Mouse (Mus musculus) forebrain, embryonic 13.5 days (tissue): ENCODE data around the gene Cyp4f18. TPM values are rescaled to one million over a fixed set of nuclear protein-coding genes. Genes with fewer than 3 reads are reported as not detected.
A peak's percentile ranks its signal among the peaks of the same experiment; 100 is the strongest.

ENCODE experiments used
- ATAC-seq: fragments of 200-750 bp; cut with Nextera tagmentation; 2 replicates; pipeline ENCODE4 v1.8.0; 2017
- H3K27ac ChIP-seq: fragments of 300-500 bp; sonication (generic); 2 replicates; pipeline ENCODE4 v1.5.1; 2015; ENCODE audit warnings: inconsistent platforms, mild to moderate bottlenecking, moderate library complexity
- H3K27me3 ChIP-seq: fragments of 300-500 bp; sonication (generic); 2 replicates; pipeline ENCODE4 v1.6.1; 2015; ENCODE audit warnings: mild to moderate bottlenecking, inconsistent platforms
- H3K36me3 ChIP-seq: fragments of 300-500 bp; sonication (generic); 2 replicates; pipeline ENCODE4 v1.6.1; 2015; ENCODE audit warnings: mild to moderate bottlenecking, inconsistent platforms; ENCODE audit not compliant: poor library complexity, severe bottlenecking
- H3K4me1 ChIP-seq: fragments of 300-500 bp; sonication (generic); 2 replicates; pipeline ENCODE4 v1.6.1; 2015; ENCODE audit warnings: inconsistent platforms
- H3K4me2 ChIP-seq: fragments of 300-500 bp; sonication (generic); 2 replicates; pipeline ENCODE4 v1.6.1; 2015; ENCODE audit warnings: inconsistent platforms, mild to moderate bottlenecking, moderate library complexity
- H3K4me3 ChIP-seq: fragments of 300-500 bp; sonication (generic); 2 replicates; pipeline ENCODE4 v1.5.1; 2015; ENCODE audit warnings: mild to moderate bottlenecking, inconsistent platforms
- H3K9ac ChIP-seq: fragments of 300-500 bp; sonication (generic); 2 replicates; pipeline ENCODE4 v1.6.1; 2015; ENCODE audit warnings: mild to moderate bottlenecking, inconsistent platforms
- H3K9me3 ChIP-seq: fragments of 300-500 bp; sonication (generic); replicated peaks from 2 replicates; pipeline ENCODE4 v1.6.1; 2016; ENCODE audit warnings: inconsistent platforms
- WGBS: fragments of 180-500 bp; shearing (Covaris S2); methylation state at CpG from one replicate; pipeline ENCODE4 v1.1.7; 2015; 5-methylcytosine and 5-hydroxymethylcytosine counted together
- polyA plus RNA-seq: library from polyadenylated mRNA; unstranded; fragments of >200 nt; fragmentation: Nextera tagmentation; extraction: Ambion mirVana; gene quantifications from 2 replicates; pipeline ENCODE4 v1.2.1, GENCODE M21; 2015

Cyp4f18 gene
- polyA plus RNA-seq, 1 experiment from 2014 or later: 0.84 TPM

DNA sequence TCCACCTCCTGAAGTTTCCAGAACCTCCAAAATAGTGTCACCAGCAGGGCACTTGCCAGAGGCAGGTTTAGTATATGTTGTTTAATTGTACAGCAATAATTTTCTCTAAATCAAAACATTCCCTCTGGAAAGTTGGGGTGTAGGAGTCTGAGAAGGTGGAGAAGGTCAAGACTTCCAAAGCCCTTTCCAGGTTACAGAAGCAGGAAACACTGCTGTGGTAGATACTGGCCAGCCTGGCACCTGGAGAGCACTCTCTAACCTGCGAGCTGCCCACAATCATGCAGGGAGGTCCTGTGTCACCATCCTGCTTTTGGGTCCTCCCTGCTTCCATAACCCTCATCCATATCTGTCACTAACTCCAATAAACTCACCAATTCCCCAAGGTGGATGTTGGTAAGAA is 2.7 kb downstream of the Cyp4f18 start:
- Histone ChIP-seq H3K4me3 (no peak overlapping the region), H3K9ac (no peak overlapping the region), H3K4me2 (no peak overlapping the region), H3K36me3 (no peaks in the 10 kb centered on the region), H3K4me1 (no peaks in the 10 kb centered on the region), H3K27ac (no peak overlapping the region), H3K9me3 (no peaks in the 10 kb centered on the region), H3K27me3 (no peaks in the 10 kb centered on the region; the same call in 1 of the 2 replicates)
- 86% methylated on average over 1 of the region's 1 CpGs for WGBS
- no peak for ATAC-seq

DNA sequence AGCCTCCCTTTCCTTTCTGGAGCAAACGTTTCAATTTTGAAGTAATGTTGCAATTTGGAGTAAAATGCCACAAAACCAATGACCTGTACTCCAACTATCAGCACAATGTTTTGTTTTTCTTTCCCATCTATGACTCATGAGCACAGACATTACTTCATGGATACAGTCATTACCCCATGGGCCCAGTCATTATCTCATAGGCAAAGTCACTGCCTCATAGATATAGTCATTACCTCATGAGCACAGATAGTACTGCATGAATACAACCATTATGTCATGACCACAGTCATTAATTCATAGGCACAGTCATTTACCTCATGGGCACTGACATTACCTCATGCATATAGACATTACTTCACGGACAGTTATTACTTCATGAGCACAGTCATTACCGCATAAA is 3.5 kb downstream of the Cyp4f18 start:
- ATAC-seq: no peak
- WGBS: 81% methylated on average over 3 of the region's 3 CpGs
- Histone ChIP-seq H3K9ac (no peak overlapping the region), H3K9me3 (no peaks in the 10 kb centered on the region), H3K4me3 (no peak overlapping the region), H3K27me3 (no peaks in the 10 kb centered on the region; the same call in 1 of the 2 replicates), H3K4me2 (no peak overlapping the region), H3K36me3 (no peaks in the 10 kb centered on the region), H3K4me1 (no peaks in the 10 kb centered on the region), H3K27ac (no peak overlapping the region)

DNA sequence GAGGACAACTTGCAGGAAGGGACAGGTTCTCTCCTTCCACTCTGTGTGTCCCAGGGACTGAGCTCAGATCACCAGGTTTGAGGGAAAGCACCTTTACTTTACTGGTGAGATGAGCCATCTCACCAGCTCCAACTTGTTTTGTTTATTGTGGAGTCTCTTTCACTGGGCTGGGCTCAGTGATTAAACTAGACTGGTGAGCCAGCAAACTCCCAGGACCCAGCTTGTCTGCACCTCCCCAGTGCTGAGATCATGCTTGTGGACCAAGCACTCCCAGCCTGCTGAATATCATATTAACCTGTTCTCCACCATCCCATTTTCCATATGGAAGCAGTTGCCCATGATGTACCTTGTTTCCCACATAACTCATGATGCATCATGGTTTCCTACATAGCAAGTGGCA is 6.5 kb downstream of the Cyp4f18 start:
- no peak overlapping the region for H3K4me2 ChIP-seq
- no peaks in the 10 kb centered on the region for H3K36me3 ChIP-seq
- no peaks in the 10 kb centered on the region for H3K9me3 ChIP-seq
- H3K9ac ChIP-seq: no peak overlapping the region
- no peaks in the 10 kb centered on the region for H3K4me1 ChIP-seq
- ATAC-seq: no peak
- no peak overlapping the region for H3K4me3 ChIP-seq
- no peak overlapping the region for H3K27ac ChIP-seq
- H3K27me3 ChIP-seq: no peaks in the 10 kb centered on the region

DNA sequence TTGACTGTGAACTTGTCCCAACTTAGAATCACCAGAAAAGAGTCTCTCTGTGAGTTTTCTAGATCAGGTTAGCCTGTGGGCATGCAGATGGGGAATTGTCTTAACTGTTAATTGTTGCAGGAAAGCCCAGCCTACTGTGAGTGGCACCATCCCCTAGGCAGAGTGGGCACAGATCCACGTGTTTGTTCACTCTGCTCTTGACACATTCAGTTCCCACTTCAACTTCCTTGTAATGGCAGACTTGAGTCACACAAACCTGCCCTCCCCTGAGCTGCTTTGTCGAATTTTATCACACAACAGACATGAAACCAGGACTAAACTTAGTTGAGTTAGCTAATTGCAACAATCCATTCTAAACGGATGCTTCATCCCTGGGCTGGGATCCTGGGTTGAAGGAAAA is 9.2 kb downstream of the Cyp4f18 start:
- Histone ChIP-seq H3K27me3 (no peaks in the 10 kb centered on the region), H3K4me2 (no peak overlapping the region), H3K4me3 (no peak overlapping the region), H3K9ac (no peak overlapping the region), H3K27ac (no peak overlapping the region), H3K36me3 (no peaks in the 10 kb centered on the region), H3K9me3 (no peaks in the 10 kb centered on the region), H3K4me1 (no peaks in the 10 kb centered on the region)
- 72% methylated on average over 3 of the region's 3 CpGs for WGBS
- no peak for ATAC-seq

DNA sequence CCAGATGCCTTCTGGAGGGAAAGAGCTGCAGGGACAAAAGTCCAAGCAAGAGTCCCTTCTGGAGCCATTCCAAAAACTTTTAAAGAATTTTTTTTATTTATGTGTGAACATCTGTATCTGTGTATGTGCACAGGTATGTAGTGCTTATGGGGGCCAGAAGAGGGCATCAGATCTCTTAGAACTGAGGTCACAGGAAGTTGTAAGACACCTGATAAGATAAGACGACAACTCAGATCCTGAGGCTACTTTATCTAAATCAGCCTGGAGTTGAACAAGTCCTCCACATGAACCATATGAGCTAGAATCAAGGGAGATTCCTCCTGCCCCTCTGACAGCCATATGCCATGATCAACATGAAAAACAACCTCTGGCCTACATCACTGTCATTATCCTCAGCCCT is 10.0 kb downstream of the Cyp4f18 start:
- no peak for ATAC-seq
- Histone ChIP-seq H3K9me3 (no peaks in the 10 kb centered on the region), H3K4me2 (no peak overlapping the region), H3K27ac (no peak overlapping the region), H3K4me1 (no peaks in the 10 kb centered on the region), H3K36me3 (no peaks in the 10 kb centered on the region), H3K27me3 (no peaks in the 10 kb centered on the region), H3K9ac (no peak overlapping the region), H3K4me3 (no peak overlapping the region)
- 90% methylated on average over 1 of the region's 1 CpGs for WGBS

DNA sequence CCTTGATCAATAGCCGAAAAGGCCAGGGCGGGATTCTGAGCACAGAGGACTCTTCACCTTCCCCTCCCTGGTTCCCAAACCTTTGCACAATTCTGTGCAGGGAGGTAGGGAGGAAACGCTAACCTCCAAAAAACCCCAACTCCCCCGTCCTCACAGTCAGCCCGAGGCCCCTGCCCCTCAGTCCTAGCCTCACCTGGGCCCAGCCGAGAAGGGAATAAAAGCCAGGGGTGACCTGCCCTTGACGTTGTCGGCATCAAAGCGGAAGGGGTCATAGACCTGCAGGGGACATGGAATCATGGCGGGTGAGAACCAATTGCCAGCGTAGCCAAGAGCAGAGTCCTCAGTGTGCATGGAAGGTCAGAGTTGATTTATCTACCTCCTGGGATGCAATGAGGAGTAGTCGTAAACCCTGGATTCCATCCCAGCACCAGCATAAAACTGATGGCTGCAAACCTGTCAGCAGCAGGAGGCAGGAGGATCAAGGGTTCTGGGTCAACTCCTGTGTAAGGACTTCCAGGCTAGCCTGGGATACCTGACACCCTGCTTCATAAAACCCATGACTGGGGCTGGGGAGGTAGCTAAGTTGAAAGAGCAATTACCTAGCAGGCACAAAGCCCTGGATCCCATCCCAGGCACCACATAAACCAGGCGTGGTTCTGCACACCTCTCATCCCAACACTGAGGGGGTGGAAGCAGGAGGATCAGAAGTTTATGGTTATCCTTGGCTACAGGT is 20.4 kb downstream of the Cyp4f18 start:
- Histone ChIP-seq H3K4me3 (peak overlapping the region; percentile 45), H3K4me1 (no peaks in the 10 kb centered on the region), H3K4me2 (peak overlapping the region; percentile 65), H3K9ac (peak overlapping the region; percentile 68), H3K27me3 (no peaks in the 10 kb centered on the region), H3K36me3 (no peaks in the 10 kb centered on the region), H3K9me3 (no peaks in the 10 kb centered on the region), H3K27ac (no peak overlapping the region)
- no peak for ATAC-seq
- WGBS: 60% methylated on average over 13 of the region's 13 CpGs

DNA sequence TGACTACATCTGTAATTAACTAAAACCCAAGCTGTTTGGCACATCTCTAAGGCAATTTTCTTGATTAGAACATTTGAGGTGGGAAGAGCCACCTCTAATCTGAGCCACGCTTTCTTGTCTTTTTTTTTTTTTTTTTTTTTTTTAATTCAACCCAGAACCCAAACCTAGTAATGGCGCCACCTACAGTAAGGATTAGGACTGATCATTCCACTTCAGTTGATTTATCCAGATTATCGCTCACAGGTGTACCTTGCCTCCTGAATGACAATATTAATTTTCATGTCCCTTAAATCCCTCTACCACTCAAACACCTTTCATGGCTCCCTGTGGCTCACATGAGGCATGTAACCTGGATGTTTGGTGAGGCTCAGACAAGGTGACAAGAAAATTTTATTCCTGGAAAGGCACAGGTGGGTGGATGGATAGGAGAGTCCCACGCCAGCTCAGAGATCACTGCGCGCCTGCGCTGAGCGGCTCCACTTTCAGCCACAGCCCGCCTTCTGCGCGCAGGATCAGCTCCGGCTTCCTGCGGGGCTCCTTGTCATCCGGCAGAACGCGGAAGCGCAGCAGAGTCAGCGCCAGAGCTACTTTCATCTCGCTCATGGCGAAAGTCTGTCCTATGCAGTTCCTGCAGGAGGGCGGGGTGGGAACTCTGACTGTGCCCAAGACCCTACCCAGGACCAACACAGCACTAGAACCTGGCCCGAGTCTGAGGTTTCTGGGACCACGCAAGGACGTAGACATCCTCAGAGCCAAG is 21.1 kb downstream of the Cyp4f18 start:
- ATAC-seq: peak; percentile 92
- Histone ChIP-seq H3K27me3 (no peaks in the 10 kb centered on the region), H3K27ac (no peak overlapping the region), H3K36me3 (no peaks in the 10 kb centered on the region), H3K9ac (peak overlapping the region; percentile 68), H3K9me3 (no peaks in the 10 kb centered on the region), H3K4me2 (peak overlapping the region; percentile 65), H3K4me1 (no peaks in the 10 kb centered on the region), H3K4me3 (peak overlapping the region; percentile 45)
- WGBS: 14% methylated on average over 24 of the region's 24 CpGs

DNA sequence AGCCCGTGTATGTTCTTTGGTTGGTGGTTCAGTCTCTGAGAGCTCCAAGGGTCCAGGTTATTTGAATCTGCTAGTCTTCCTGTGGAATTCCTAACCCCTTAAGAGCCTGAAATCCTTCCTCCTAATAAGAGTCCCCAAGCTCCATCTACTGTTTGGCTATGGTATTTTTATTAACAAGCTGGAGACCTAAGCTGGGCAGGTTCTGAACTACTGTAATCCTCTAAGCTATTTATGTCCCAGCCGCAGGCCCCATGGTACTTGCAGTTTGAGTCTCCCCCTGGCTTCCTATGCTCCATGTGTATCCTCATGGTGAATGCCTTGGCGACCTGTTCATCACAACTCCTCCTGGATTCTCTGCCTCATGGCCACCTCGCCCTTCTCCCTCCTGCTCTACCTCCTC is 24.8 kb downstream of the Cyp4f18 start:
- ATAC-seq: peak; percentile 33; the same call in 1 of the 2 replicates
- H3K9ac ChIP-seq: no peak overlapping the region
- no peaks in the 10 kb centered on the region for H3K36me3 ChIP-seq
- no peak overlapping the region for H3K27ac ChIP-seq
- H3K4me3 ChIP-seq: no peak overlapping the region
- WGBS: 64% methylated on average over 4 of the region's 4 CpGs
- no peaks in the 10 kb centered on the region for H3K4me1 ChIP-seq
- no peaks in the 10 kb centered on the region for H3K9me3 ChIP-seq
- H3K27me3 ChIP-seq: no peaks in the 10 kb centered on the region
- H3K4me2 ChIP-seq: no peak overlapping the region

DNA sequence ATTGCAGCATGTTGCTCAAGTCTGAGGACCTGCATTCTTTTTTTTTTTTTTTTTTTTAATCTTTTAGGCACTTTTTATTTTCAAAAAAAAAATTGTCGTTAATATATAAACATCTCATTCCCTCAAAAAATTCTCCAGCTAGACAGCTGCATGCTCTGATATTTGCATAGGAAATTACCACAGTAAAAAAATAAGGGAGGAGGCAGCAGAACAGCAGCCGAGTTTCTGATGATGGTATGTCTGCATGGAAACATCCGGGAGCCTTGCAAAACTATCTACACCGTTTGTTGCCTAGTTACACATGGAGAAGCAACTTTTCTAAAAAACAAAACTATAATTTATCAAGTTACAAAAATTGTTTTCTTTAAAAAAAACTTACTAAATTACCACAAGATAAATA is 28.0 kb downstream of the Cyp4f18 start:
- no peak overlapping the region for H3K9ac ChIP-seq
- no peaks in the 10 kb centered on the region for H3K36me3 ChIP-seq
- no peak overlapping the region for H3K4me3 ChIP-seq
- ATAC-seq: no peak
- no peak overlapping the region for H3K4me2 ChIP-seq
- WGBS: 87% methylated on average over 4 of the region's 4 CpGs
- no peaks in the 10 kb centered on the region for H3K27me3 ChIP-seq
- H3K9me3 ChIP-seq: no peaks in the 10 kb centered on the region
- no peak overlapping the region for H3K27ac ChIP-seq
- H3K4me1 ChIP-seq: no peaks in the 10 kb centered on the region

DNA sequence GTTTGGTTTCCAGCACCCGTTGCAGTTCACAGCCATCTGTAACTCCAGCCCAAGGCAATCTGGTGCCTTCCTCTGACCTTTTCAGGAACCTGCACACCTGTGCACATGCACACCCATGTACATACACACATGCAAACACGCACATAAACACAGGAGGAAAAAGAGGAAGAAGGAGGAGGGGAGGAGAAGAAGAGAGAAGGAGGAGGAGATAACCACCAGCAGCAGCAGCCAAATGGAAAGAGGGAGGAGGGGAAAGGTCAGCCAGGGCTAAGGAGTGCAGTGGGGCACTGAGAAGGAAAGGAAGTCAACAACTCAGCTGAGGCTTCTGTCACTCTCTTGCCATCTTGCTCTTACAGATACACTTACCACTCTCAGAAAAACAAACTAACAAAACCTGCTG is 28.4 kb downstream of the Cyp4f18 start:
- no peak overlapping the region for H3K27ac ChIP-seq
- no peak overlapping the region for H3K9ac ChIP-seq
- ATAC-seq: no peak
- H3K9me3 ChIP-seq: no peaks in the 10 kb centered on the region
- H3K4me3 ChIP-seq: no peak overlapping the region
- H3K4me1 ChIP-seq: no peaks in the 10 kb centered on the region
- H3K27me3 ChIP-seq: no peaks in the 10 kb centered on the region
- no peak overlapping the region for H3K4me2 ChIP-seq
- WGBS: 78% methylated on average over 2 of the region's 2 CpGs
- H3K36me3 ChIP-seq: no peaks in the 10 kb centered on the region

DNA sequence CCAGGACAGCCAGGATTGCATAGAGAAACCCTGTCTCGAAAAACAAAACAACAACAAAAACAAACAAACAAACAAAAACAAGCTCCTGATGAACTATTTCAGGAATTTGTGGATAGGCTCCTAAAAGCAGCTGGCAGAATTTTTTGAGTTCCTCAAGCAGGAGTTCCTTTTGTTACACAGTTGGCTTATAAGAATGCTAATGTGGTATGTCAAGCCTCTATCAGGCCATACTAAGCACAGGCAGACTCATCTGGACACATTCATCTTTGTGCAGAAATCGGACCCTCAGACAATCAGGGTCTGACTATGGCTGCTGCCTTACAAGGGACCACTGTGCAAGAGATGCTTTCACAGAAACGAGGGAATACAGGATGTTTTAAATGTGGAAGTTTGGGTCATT is 35.2 kb downstream of the Cyp4f18 start:
- no peaks in the 10 kb centered on the region for H3K9me3 ChIP-seq
- 79% methylated on average over 3 of the region's 3 CpGs for WGBS
- H3K4me2 ChIP-seq: no peak overlapping the region
- H3K27ac ChIP-seq: no peak overlapping the region
- H3K36me3 ChIP-seq: peaks cover 9% of the 10 kb centered on the region
- H3K9ac ChIP-seq: no peak overlapping the region
- no peaks in the 10 kb centered on the region for H3K4me1 ChIP-seq
- no peak for ATAC-seq
- H3K27me3 ChIP-seq: no peaks in the 10 kb centered on the region
- no peak overlapping the region for H3K4me3 ChIP-seq

DNA sequence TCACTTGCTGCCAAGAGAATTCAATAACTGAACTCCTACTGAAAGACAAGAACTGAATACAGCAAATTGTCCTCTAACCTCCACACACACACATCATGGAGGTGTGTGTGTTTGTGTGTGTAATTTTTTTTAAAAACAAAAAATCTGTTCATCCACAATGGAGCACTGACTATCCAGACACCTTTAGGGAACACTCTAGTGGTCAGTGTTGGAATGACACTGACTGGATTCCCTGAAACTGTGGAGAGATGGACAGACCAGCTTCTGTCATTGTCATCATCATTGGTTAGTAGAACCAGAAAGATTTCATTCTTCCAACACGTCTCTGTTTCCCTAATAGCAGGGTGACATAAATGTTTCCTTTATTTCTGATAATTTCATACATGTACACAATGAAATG is 37.5 kb downstream of the Cyp4f18 start:
- Histone ChIP-seq H3K4me3 (no peak overlapping the region), H3K9ac (no peak overlapping the region), H3K4me2 (no peak overlapping the region), H3K36me3 (peaks cover 31% of the 10 kb centered on the region), H3K4me1 (no peaks in the 10 kb centered on the region), H3K9me3 (peaks cover 6% of the 10 kb centered on the region), H3K27ac (no peak overlapping the region), H3K27me3 (no peaks in the 10 kb centered on the region)
- ATAC-seq: 0 out of 2 replicates have a peak, but pooled peaks have one; percentile 38
- WGBS: 75% methylated on average over 1 of the region's 1 CpGs
